Comparison of ENCODE assay signal across 8 mouse cellular contexts in genomic region chr19:4811063-4811908, GRCm38 (mm10). TPM values are rescaled to one million over a fixed set of nuclear protein-coding genes. Genes with fewer than 3 reads are reported as not detected.
DNase-seq lines count a peak whose midpoint lies in the region; ATAC-seq and TF ChIP-seq lines count a peak whose summit lies in the region.

Gene Gm21992, minus strand, starts transcription at chr19:4811612.
Gene Rbm14, minus strand, starts transcription at chr19:4811634.

- H3K4me1 ChIP-seq in heart, embryonic 12.5 days (replicated peaks) = peaks cover 22% of the 10 kb centered on the region
- H3K4me1 ChIP-seq in kidney, postnatal 0 days (replicated peaks; ENCODE audit: insufficient read depth, low read length) = peaks cover 10% of the 10 kb centered on the region; the same call in 1 of the 2 replicates
- peaks cover 21% of the 10 kb centered on the region for H3K4me1 ChIP-seq in liver, embryonic 11.5 days (replicated peaks; ENCODE audit: control insufficient read depth, insufficient read depth, low read length)
- H3K4me1 ChIP-seq in stomach, embryonic 14.5 days (ENCODE audit: control insufficient read depth, insufficient read depth, low read length) = peaks cover 11% of the 10 kb centered on the region

- H3K9me3 ChIP-seq in heart, embryonic 12.5 days (replicated peaks) = no peaks in the 10 kb centered on the region
- no peaks in the 10 kb centered on the region for H3K9me3 ChIP-seq in kidney, postnatal 0 days (replicated peaks; ENCODE audit: low read length)
- H3K9me3 ChIP-seq in liver, embryonic 11.5 days (ENCODE audit: control insufficient read depth, low read length) = 0 out of 2 replicates have a peak, but pooled peaks cover 2% of the 10 kb centered on the region
- no peaks in the 10 kb centered on the region for H3K9me3 ChIP-seq in stomach, embryonic 14.5 days (ENCODE audit: control insufficient read depth, low read depth, low read length)

- no peaks in the 10 kb centered on the region for H3K27me3 ChIP-seq in heart, embryonic 12.5 days (replicated peaks)
- no peaks in the 10 kb centered on the region for H3K27me3 ChIP-seq in kidney, postnatal 0 days (ENCODE audit: insufficient read depth, low read length)
- H3K27me3 ChIP-seq in liver, embryonic 11.5 days (replicated peaks; ENCODE audit: control insufficient read depth, insufficient read depth, low read length) = no peaks in the 10 kb centered on the region
- H3K27me3 ChIP-seq in stomach, embryonic 14.5 days (ENCODE audit: control insufficient read depth, insufficient read depth, low read length) = no peaks in the 10 kb centered on the region

- TF ChIP-seq CTCF in kidney, postnatal 0 days (IDR thresholded peaks at IDR 0.05; ENCODE audit: low read depth) = no peak

- WGBS in heart, embryonic 12.5 days = under 1% methylated on average over 83 of the region's 83 CpGs
- WGBS in kidney, postnatal 0 days = under 1% methylated on average over 83 of the region's 83 CpGs
- WGBS in liver, embryonic 11.5 days = under 1% methylated on average over 83 of the region's 83 CpGs
- WGBS in stomach, embryonic 14.5 days = under 1% methylated on average over 83 of the region's 83 CpGs

- DNase-seq in CD4-positive helper T cell, adult 2 months (ENCODE audit: low read depth, low spot score) = peak; percentile 98
- peak; percentile 98 for DNase-seq in brain, embryonic 18.5 days (ENCODE audit: low read depth, low spot score)
- peak; percentile 99 for DNase-seq in kidney, postnatal 0 days (ENCODE audit: low spot score)
- peak; percentile 98 for DNase-seq in liver, embryonic 11.5 days (ENCODE audit: low spot score)
- DNase-seq in naive thymus-derived CD4-positive, alpha-beta T cell, adult 2 months (ENCODE audit: low read depth) = peak; percentile 97

- H3K36me3 ChIP-seq in heart, embryonic 12.5 days = peaks cover 4% of the 10 kb centered on the region; the same call in 1 of the 2 replicates
- no peaks in the 10 kb centered on the region for H3K36me3 ChIP-seq in kidney, postnatal 0 days (ENCODE audit: insufficient read depth, low read length)
- peaks cover 4% of the 10 kb centered on the region; the same call in 1 of the 2 replicates for H3K36me3 ChIP-seq in liver, embryonic 11.5 days (ENCODE audit: control insufficient read depth, insufficient read depth, low read length)
- no peaks in the 10 kb centered on the region for H3K36me3 ChIP-seq in stomach, embryonic 14.5 days (ENCODE audit: control insufficient read depth, insufficient read depth, low read length)

- H3K27ac ChIP-seq in heart, embryonic 12.5 days (ENCODE audit: poor library complexity, severe bottlenecking) = peak within 1 kb of the TSS; percentile 93
- peak within 1 kb of the TSS; percentile 96 for H3K27ac ChIP-seq in kidney, postnatal 0 days
- peak within 1 kb of the TSS; percentile 95 for H3K27ac ChIP-seq in liver, embryonic 11.5 days (ENCODE audit: low read depth, low read length)
- peak within 1 kb of the TSS; percentile 95 for H3K27ac ChIP-seq in stomach, embryonic 14.5 days (ENCODE audit: low read length)

- peak within 1 kb of the TSS; percentile 92 for H3K9ac ChIP-seq in heart, embryonic 12.5 days
- H3K9ac ChIP-seq in kidney, postnatal 0 days (ENCODE audit: low read depth, low read length) = peak within 1 kb of the TSS; percentile 83
- peak within 1 kb of the TSS; percentile 94 for H3K9ac ChIP-seq in liver, embryonic 11.5 days (ENCODE audit: low read depth, low read length)
- peak within 1 kb of the TSS; percentile 76 for H3K9ac ChIP-seq in stomach, embryonic 14.5 days (replicated peaks; ENCODE audit: low read depth, low read length)

- peak within 1 kb of the TSS; percentile 81 for H3K4me3 ChIP-seq in heart, embryonic 12.5 days
- H3K4me3 ChIP-seq in kidney, postnatal 0 days (replicated peaks; ENCODE audit: low read depth, low read length) = peak within 1 kb of the TSS; percentile 60
- H3K4me3 ChIP-seq in liver, embryonic 11.5 days (ENCODE audit: low read depth, low read length) = peak within 1 kb of the TSS; percentile 93
- H3K4me3 ChIP-seq in stomach, embryonic 14.5 days (ENCODE audit: low read depth, low read length) = peak within 1 kb of the TSS; percentile 93

- peak; percentile 92 for ATAC-seq in erythroid progenitor cell, adult 5-6 weeks (replicated peaks; ENCODE audit: low FRiP score, poor library complexity, severe bottlenecking)
- ATAC-seq in heart, embryonic 12.5 days (ENCODE audit: insufficient number of reproducible peaks, low FRiP score) = peak; percentile 99
- peak; percentile 97 for ATAC-seq in kidney, postnatal 0 days (replicated peaks; ENCODE audit: low FRiP score, low read depth)
- ATAC-seq in liver, embryonic 11.5 days (replicated peaks; ENCODE audit: low FRiP score) = peak; percentile 98
- peak; percentile 99 for ATAC-seq in stomach, embryonic 14.5 days (ENCODE audit: insufficient number of reproducible peaks, insufficient read depth, low FRiP score, low read depth)

- peak within 1 kb of the TSS; percentile 83 for H3K4me2 ChIP-seq in heart, embryonic 12.5 days
- peak within 1 kb of the TSS; percentile 91 for H3K4me2 ChIP-seq in kidney, postnatal 0 days (ENCODE audit: low read length)
- peak within 1 kb of the TSS; percentile 98 for H3K4me2 ChIP-seq in liver, embryonic 11.5 days
- peak within 1 kb of the TSS; percentile 91 for H3K4me2 ChIP-seq in stomach, embryonic 14.5 days (replicated peaks; ENCODE audit: low read depth, low read length)

RNA-seq across cellular contexts. Expression of gene Gm21992, which starts in this region (rescaled TPM):
- 13.7 and 83.8 TPM in 2 replicates for total RNA-seq in erythroid progenitor cell, adult 5-6 weeks (2015; ENCODE audit: low replicate concordance)
- 29.0 and 62.2 TPM in 2 replicates for total RNA-seq in erythroid progenitor cell, adult 5-6 weeks (2017; ENCODE audit: low replicate concordance)
- 27.0 and 29.6 TPM in 2 replicates for polyA plus RNA-seq in heart, embryonic 12.5 days (2016; fragmentation: Nextera tagmentation; extraction: Ambion mirVana)
- polyA plus RNA-seq in kidney, postnatal 0 days (2015; fragmentation: Nextera tagmentation; extraction: Ambion mirVana) = 24.4 and 27.3 TPM in 2 replicates
- 19.4 and 30.1 TPM in 2 replicates for polyA plus RNA-seq in liver, embryonic 11.5 days (2014; fragmentation: Nextera tagmentation; extraction: Ambion mirVana)
- 32.0 and 35.8 TPM in 2 replicates for polyA plus RNA-seq in stomach, embryonic 14.5 days (2014; fragmentation: Nextera tagmentation; extraction: Ambion mirVana)

RNA-seq across cellular contexts. Expression of gene Rbm14, which starts in this region (rescaled TPM):
- 28.1 and 35.3 TPM in 2 replicates for total RNA-seq in erythroid progenitor cell, adult 5-6 weeks (2015; ENCODE audit: low replicate concordance)
- 27.7 and 27.9 TPM in 2 replicates for total RNA-seq in erythroid progenitor cell, adult 5-6 weeks (2017; ENCODE audit: low replicate concordance)
- 59.8 and 64.5 TPM in 2 replicates for polyA plus RNA-seq in heart, embryonic 12.5 days (2016; fragmentation: Nextera tagmentation; extraction: Ambion mirVana)
- 43.8 and 48.8 TPM in 2 replicates for polyA plus RNA-seq in kidney, postnatal 0 days (2015; fragmentation: Nextera tagmentation; extraction: Ambion mirVana)
- 92.4 and 104 TPM in 2 replicates for polyA plus RNA-seq in liver, embryonic 11.5 days (2014; fragmentation: Nextera tagmentation; extraction: Ambion mirVana)
- 75.9 and 77.7 TPM in 2 replicates for polyA plus RNA-seq in stomach, embryonic 14.5 days (2014; fragmentation: Nextera tagmentation; extraction: Ambion mirVana)

Comparison
In these comparisons a context has a peak if more than half of its experiments do, and no peak if none do; other contexts are left out.
1. Peak in every context shown above with its lines: DNase-seq, ATAC-seq, H3K4me3 ChIP-seq and H3K27ac ChIP-seq.